Mouse (Mus musculus): ENCODE results near the gene Gpha2. TPM values are rescaled to one million over a fixed set of nuclear protein-coding genes. Genes with fewer than 3 reads are reported as not detected.
A peak's percentile ranks its signal among the peaks of the same experiment; 100 is the strongest.

Gpha2 gene
- polyA plus RNA-seq, 1 experiment, result 0.74 TPM

DNA sequence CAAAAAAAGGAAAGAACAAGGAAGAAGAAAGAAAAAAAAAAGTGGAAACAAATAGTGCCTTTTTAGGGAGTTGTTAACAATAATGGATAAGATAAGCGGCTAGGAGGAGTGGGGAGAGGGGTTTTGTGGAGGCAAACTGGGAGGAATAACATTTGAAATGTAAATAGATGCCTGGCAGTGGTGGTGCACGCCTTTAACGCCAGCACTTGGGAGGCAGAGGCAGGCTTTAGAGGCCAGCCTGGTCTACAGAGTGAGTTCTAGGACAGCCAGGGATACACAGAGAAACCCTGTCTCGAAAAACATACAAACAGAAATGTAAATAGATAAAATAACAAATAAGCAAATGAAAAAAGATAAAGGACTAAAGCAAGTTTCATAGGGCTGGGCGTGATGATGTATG lies 14.5 kb downstream of the Gpha2 start:
- TF ChIP-seq CTCF (IDR thresholded peaks at IDR 0.05; ENCODE audit: extremely low read depth, insufficient read length, insufficient replicate concordance, low read depth, low read length), result no peak
- no peak for TF ChIP-seq POLR2A (IDR thresholded peaks at IDR 0.05; ENCODE audit: low read depth, low read length)
- H3K4me3 ChIP-seq (ENCODE audit: low read depth, low read length), result no peak overlapping the region

GRCm38 (mm10) chr19:6241274-6242107 lies 15.3 kb downstream of the Gpha2 start, which contains the start of gene Atg2a:
TSS of gene Atg2a (plus strand) at chr19:6241668.
- whole genome bisulfite sequencing, result under 1% methylated on average over 55 of the region's 55 CpGs
- H3K27ac ChIP-seq (ENCODE audit: insufficient read depth, low read depth, low read length), result peak within 1 kb of the TSS; percentile 78
- H3K36me3 ChIP-seq (ENCODE audit: control insufficient read depth, insufficient read depth, low read length), result peaks cover 17% of the 10 kb centered on the region
- no peak for TF ChIP-seq CTCF (IDR thresholded peaks at IDR 0.05; ENCODE audit: extremely low read depth, insufficient read length, insufficient replicate concordance, low read depth, low read length)
- TF ChIP-seq POLR2A (IDR thresholded peaks at IDR 0.05; ENCODE audit: low read depth, low read length), result peak; percentile 84
- peak within 1 kb of the TSS; percentile 91 for H3K4me3 ChIP-seq (ENCODE audit: low read depth, low read length)
- no peaks in the 10 kb centered on the region for H3K27me3 ChIP-seq (ENCODE audit: control insufficient read depth, insufficient read depth, low read length)
- peaks cover 10% of the 10 kb centered on the region for H3K4me1 ChIP-seq (ENCODE audit: control insufficient read depth, insufficient read depth, insufficient read length, low read length)

More for the DNA sequence above, 14.5 kb downstream of the Gpha2 start:
- Histone ChIP-seq H3K27ac (ENCODE audit: insufficient read depth, low read depth, low read length) (0 out of 2 replicates have a peak overlapping the region, but pooled peaks have one; percentile 16), H3K27me3 (ENCODE audit: control insufficient read depth, insufficient read depth, low read length) (no peaks in the 10 kb centered on the region), H3K4me1 (ENCODE audit: control insufficient read depth, insufficient read depth, insufficient read length, low read length) (peaks cover 13% of the 10 kb centered on the region), H3K36me3 (ENCODE audit: control insufficient read depth, insufficient read depth, low read length) (peaks cover 11% of the 10 kb centered on the region)
- WGBS, result 31% methylated on average over 5 of the region's 5 CpGs

- peak overlapping the region; percentile 78; the same call in 1 of the 2 replicates for H3K27ac ChIP-seq (ENCODE audit: insufficient read depth, low read depth, low read length)
- peaks cover 8% of the 10 kb centered on the region; the same call in 1 of the 2 replicates for H3K4me1 ChIP-seq (ENCODE audit: control insufficient read depth, insufficient read depth, insufficient read length, low read length)
- peaks cover 24% of the 10 kb centered on the region for H3K36me3 ChIP-seq (ENCODE audit: control insufficient read depth, insufficient read depth, low read length)
- no peaks in the 10 kb centered on the region for H3K27me3 ChIP-seq (ENCODE audit: control insufficient read depth, insufficient read depth, low read length)
- TF ChIP-seq CTCF (IDR thresholded peaks at IDR 0.05; ENCODE audit: extremely low read depth, insufficient read length, insufficient replicate concordance, low read depth, low read length) (no peak), POLR2A (IDR thresholded peaks at IDR 0.05; ENCODE audit: low read depth, low read length) (peak; percentile 28; the same call in 1 of the 2 replicates)
- peak overlapping the region; percentile 91 for H3K4me3 ChIP-seq (ENCODE audit: low read depth, low read length)
- WGBS, result 0% methylated on average over 4 of the region's 4 CpGs
Measured at GRCm38 (mm10) chr19:6242281-6242680, 16.1 kb downstream of the Gpha2 start.

DNA sequence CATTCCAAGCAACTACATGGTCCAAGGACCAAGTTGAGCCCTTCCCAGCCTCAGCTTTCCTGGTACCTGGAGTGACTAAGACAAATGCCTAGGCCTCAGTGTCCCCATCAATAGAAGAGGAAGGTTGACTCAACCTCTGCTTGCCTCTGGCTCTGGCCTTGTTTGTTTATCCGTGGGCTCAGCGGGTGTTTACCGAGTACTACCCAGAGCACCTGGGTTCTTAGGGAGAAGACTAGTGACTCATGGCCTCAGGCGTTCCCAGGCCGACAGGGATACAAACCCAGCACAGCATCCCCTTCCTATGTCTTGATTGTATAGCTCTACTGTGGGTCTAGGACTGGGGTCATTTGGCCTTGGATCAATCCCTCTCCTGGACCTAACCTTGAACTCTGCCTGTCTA lies 17.0 kb downstream of the Gpha2 start:
- TF ChIP-seq CTCF (IDR thresholded peaks at IDR 0.05; ENCODE audit: extremely low read depth, insufficient read length, insufficient replicate concordance, low read depth, low read length) (no peak), POLR2A (IDR thresholded peaks at IDR 0.05; ENCODE audit: low read depth, low read length) (no peak)
- H3K4me3 ChIP-seq (ENCODE audit: low read depth, low read length), result no peak overlapping the region
- no peak overlapping the region for H3K27ac ChIP-seq (ENCODE audit: insufficient read depth, low read depth, low read length)
- peaks cover 33% of the 10 kb centered on the region for H3K36me3 ChIP-seq (ENCODE audit: control insufficient read depth, insufficient read depth, low read length)
- H3K27me3 ChIP-seq (ENCODE audit: control insufficient read depth, insufficient read depth, low read length), result no peaks in the 10 kb centered on the region
- peaks cover 8% of the 10 kb centered on the region; the same call in 1 of the 2 replicates for H3K4me1 ChIP-seq (ENCODE audit: control insufficient read depth, insufficient read depth, insufficient read length, low read length)
- WGBS, result 60% methylated on average over 5 of the region's 5 CpGs

DNA sequence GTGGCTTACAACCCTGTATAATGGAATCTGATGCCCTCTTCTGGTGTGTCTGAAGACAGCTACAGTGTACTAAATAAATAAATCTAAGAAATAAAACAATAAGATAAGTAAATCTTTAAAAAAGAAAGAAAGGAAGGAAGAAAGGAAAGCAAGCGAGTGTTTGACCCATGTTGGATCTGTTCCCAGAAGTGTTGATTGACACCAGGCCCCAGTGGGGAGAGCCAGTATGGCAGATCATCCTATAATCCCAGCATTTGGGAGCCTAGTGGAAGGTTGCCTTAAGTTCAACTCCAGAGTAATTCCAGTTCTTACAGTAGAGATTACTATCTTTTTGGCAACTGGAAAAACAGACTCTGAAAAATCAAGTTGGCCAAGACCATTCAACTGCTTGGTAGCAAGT lies 19.6 kb downstream of the Gpha2 start:
- 49% methylated on average over 1 of the region's 1 CpGs for WGBS
- peaks cover 5% of the 10 kb centered on the region; the same call in 1 of the 2 replicates for H3K4me1 ChIP-seq (ENCODE audit: control insufficient read depth, insufficient read depth, insufficient read length, low read length)
- no peak overlapping the region for H3K27ac ChIP-seq (ENCODE audit: insufficient read depth, low read depth, low read length)
- TF ChIP-seq CTCF (IDR thresholded peaks at IDR 0.05; ENCODE audit: extremely low read depth, insufficient read length, insufficient replicate concordance, low read depth, low read length) (no peak), POLR2A (IDR thresholded peaks at IDR 0.05; ENCODE audit: low read depth, low read length) (no peak)
- H3K27me3 ChIP-seq (ENCODE audit: control insufficient read depth, insufficient read depth, low read length), result no peaks in the 10 kb centered on the region
- H3K4me3 ChIP-seq (ENCODE audit: low read depth, low read length), result no peak overlapping the region
- H3K36me3 ChIP-seq (ENCODE audit: control insufficient read depth, insufficient read depth, low read length), result peaks cover 48% of the 10 kb centered on the region

DNA sequence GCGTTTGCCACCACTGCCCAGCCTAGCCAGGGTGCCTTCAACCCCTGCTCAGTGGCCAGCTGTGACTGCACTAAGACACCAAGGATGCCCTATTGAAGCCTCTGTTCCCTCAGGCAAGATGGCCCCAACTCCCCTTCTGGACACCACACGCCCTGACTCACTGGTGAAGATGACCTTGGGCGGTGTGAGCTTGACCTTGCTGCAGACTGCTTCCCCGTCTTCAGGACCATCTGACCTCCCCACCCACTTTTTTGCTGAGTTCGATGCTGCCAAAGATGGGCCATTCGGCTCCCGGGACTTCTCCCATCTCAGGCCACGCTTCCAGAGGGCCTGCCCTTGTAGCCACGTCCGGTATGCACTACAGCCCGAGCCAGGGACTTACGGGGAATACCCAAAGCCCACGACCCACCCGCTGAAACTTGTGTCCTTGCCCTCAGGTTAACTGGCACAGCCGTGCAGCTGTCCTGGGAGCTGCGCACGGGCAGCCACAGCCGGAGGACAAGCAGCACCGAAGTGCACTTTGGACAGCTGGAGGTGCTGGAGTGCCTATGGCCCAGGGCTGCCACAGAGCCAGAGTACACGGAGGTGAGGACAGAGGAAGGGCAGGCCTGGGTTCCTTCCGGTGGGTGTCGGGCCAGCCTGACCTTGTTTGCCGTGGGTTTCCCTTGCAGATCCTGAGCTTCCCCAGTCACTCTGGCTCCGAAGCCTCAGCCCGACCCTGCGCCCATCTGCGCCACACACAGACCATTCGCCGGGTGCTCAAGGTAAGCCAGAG lies 21.5 kb downstream of the Gpha2 start:
- Histone ChIP-seq H3K27me3 (ENCODE audit: control insufficient read depth, insufficient read depth, low read length) (no peaks in the 10 kb centered on the region), H3K27ac (ENCODE audit: insufficient read depth, low read depth, low read length) (no peak overlapping the region), H3K36me3 (ENCODE audit: control insufficient read depth, insufficient read depth, low read length) (peaks cover 64% of the 10 kb centered on the region), H3K4me3 (ENCODE audit: low read depth, low read length) (no peak overlapping the region), H3K4me1 (ENCODE audit: control insufficient read depth, insufficient read depth, insufficient read length, low read length) (peaks cover under 1% of the 10 kb centered on the region; the same call in 1 of the 2 replicates)
- WGBS, result 94% methylated on average over 29 of the region's 29 CpGs
- TF ChIP-seq CTCF (IDR thresholded peaks at IDR 0.05; ENCODE audit: extremely low read depth, insufficient read length, insufficient replicate concordance, low read depth, low read length), result no peak
- TF ChIP-seq POLR2A (IDR thresholded peaks at IDR 0.05; ENCODE audit: low read depth, low read length), result no peak

All from small intestine, adult 2 months (tissue).